Comparison of ENCODE assay signal across 20 mouse cellular contexts in the genomic region with DNA sequence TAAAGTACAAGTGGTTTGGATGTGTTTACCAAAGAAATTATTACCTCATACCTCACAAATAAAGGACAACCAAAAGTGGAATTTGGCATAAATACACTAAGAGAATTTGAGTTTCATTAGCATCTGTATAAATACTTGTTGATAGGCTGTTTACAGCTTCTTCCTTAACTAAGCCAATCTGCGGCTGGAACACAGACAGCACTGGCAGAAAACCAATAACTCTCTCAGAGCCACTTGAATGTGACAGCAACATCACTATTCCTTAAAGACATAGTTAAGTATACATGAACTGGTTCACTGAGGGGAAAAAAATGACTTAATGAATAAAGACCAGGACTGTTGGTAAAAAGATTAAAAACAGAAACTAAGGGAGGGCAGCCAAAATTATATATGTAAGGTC. TPM values are rescaled to one million over a fixed set of nuclear protein-coding genes. Genes with fewer than 3 reads are reported as not detected.
DNase-seq lines count a peak whose midpoint lies in the region; ATAC-seq and TF ChIP-seq lines count a peak whose summit lies in the region.
"Had no signal": no experiment of that assay in that cellular context is flagged by ENCODE, and none has a peak within 500 bp of the region (broad histone marks: within the 10 kb centered on the region; RNA-seq: fewer than 3 reads in every experiment).

No protein-coding gene starts in this region.

- no peak overlapping the region for H3K9ac ChIP-seq in forebrain, embryonic 14.5 days (ENCODE audit: low read length)
- H3K9ac ChIP-seq in forebrain, embryonic 11.5 days (ENCODE audit: low read length), result no peak overlapping the region
- H3K9ac ChIP-seq in intestine, embryonic 16.5 days (ENCODE audit: low read depth, low read length), result no peak overlapping the region
- H3K9ac ChIP-seq in intestine, embryonic 15.5 days, result no peak overlapping the region
- H3K9ac ChIP-seq in midbrain, postnatal 0 days (replicated peaks; ENCODE audit: low read length, poor library complexity, severe bottlenecking), result no peak overlapping the region
- H3K9ac ChIP-seq in midbrain, embryonic 11.5 days (ENCODE audit: low read length), result no peak overlapping the region
- H3K9ac ChIP-seq: forebrain, embryonic 13.5 days; heart, embryonic 12.5 days; hindbrain, embryonic 14.5 days had no signal

- H3K36me3 ChIP-seq in forebrain, embryonic 14.5 days (ENCODE audit: control insufficient read depth, insufficient read depth, low read length), result no peaks in the 10 kb centered on the region
- no peaks in the 10 kb centered on the region for H3K36me3 ChIP-seq in forebrain, embryonic 11.5 days (ENCODE audit: control insufficient read depth, insufficient read depth, low read length)
- H3K36me3 ChIP-seq in intestine, embryonic 16.5 days (ENCODE audit: control insufficient read depth, insufficient read depth, low read length), result no peaks in the 10 kb centered on the region
- H3K36me3 ChIP-seq in intestine, embryonic 15.5 days, result no peaks in the 10 kb centered on the region
- no peaks in the 10 kb centered on the region for H3K36me3 ChIP-seq in midbrain, postnatal 0 days (ENCODE audit: insufficient read depth, low read length)
- no peaks in the 10 kb centered on the region for H3K36me3 ChIP-seq in midbrain, embryonic 11.5 days (ENCODE audit: control insufficient read depth, insufficient read depth, low read length)
- H3K36me3 ChIP-seq: heart, embryonic 12.5 days; hindbrain, embryonic 10.5 days had no signal

- WGBS in forebrain, embryonic 14.5 days, result 26% methylated on average over 1 of the region's 1 CpGs
- 92% methylated on average over 1 of the region's 1 CpGs for WGBS in forebrain, embryonic 11.5 days
- 42% methylated on average over 1 of the region's 1 CpGs for WGBS in intestine, embryonic 16.5 days
- 41% methylated on average over 1 of the region's 1 CpGs for WGBS in intestine, embryonic 15.5 days
- WGBS in midbrain, postnatal 0 days, result 71% methylated on average over 1 of the region's 1 CpGs
- 94% methylated on average over 1 of the region's 1 CpGs for WGBS in midbrain, embryonic 11.5 days

- no peaks in the 10 kb centered on the region for H3K4me1 ChIP-seq in forebrain, embryonic 14.5 days (ENCODE audit: control insufficient read depth, insufficient read depth, low read length)
- H3K4me1 ChIP-seq in forebrain, embryonic 11.5 days (replicated peaks; ENCODE audit: control insufficient read depth, insufficient read depth, low read length), result no peaks in the 10 kb centered on the region
- no peaks in the 10 kb centered on the region for H3K4me1 ChIP-seq in intestine, embryonic 16.5 days (ENCODE audit: control insufficient read depth, insufficient read depth, low read length)
- no peaks in the 10 kb centered on the region for H3K4me1 ChIP-seq in intestine, embryonic 15.5 days (replicated peaks)
- H3K4me1 ChIP-seq in midbrain, postnatal 0 days (ENCODE audit: insufficient read depth, low read length), result no peaks in the 10 kb centered on the region
- no peaks in the 10 kb centered on the region for H3K4me1 ChIP-seq in midbrain, embryonic 11.5 days (ENCODE audit: control insufficient read depth, insufficient read depth, low read length)
- H3K4me1 ChIP-seq: forebrain, embryonic 13.5 days; heart, embryonic 12.5 days; hindbrain, embryonic 10.5 days had no signal

- no peak for TF ChIP-seq CTCF in midbrain, postnatal 0 days (IDR thresholded peaks at IDR 0.05)

- no peaks in the 10 kb centered on the region for H3K27me3 ChIP-seq in forebrain, embryonic 14.5 days (replicated peaks; ENCODE audit: control insufficient read depth, insufficient read depth, low read length)
- H3K27me3 ChIP-seq in forebrain, embryonic 11.5 days (ENCODE audit: control insufficient read depth, insufficient read depth, low read length), result no peaks in the 10 kb centered on the region
- H3K27me3 ChIP-seq in intestine, embryonic 16.5 days (replicated peaks; ENCODE audit: control insufficient read depth, insufficient read depth, low read length), result no peaks in the 10 kb centered on the region
- no peaks in the 10 kb centered on the region for H3K27me3 ChIP-seq in intestine, embryonic 15.5 days (replicated peaks)
- no peaks in the 10 kb centered on the region for H3K27me3 ChIP-seq in midbrain, postnatal 0 days (ENCODE audit: insufficient read depth, low read length)
- H3K27me3 ChIP-seq in midbrain, embryonic 11.5 days (ENCODE audit: control insufficient read depth, insufficient read depth, low read length), result no peaks in the 10 kb centered on the region
- H3K27me3 ChIP-seq: forebrain, embryonic 13.5 days; heart, embryonic 12.5 days had no signal

- H3K9me3 ChIP-seq in forebrain, embryonic 14.5 days (replicated peaks; ENCODE audit: control insufficient read depth, low read length), result no peaks in the 10 kb centered on the region
- H3K9me3 ChIP-seq in forebrain, embryonic 11.5 days (ENCODE audit: control insufficient read depth, low read length), result no peaks in the 10 kb centered on the region
- H3K9me3 ChIP-seq in intestine, embryonic 16.5 days (ENCODE audit: control insufficient read depth, low read length), result no peaks in the 10 kb centered on the region
- no peaks in the 10 kb centered on the region for H3K9me3 ChIP-seq in intestine, embryonic 15.5 days
- no peaks in the 10 kb centered on the region for H3K9me3 ChIP-seq in midbrain, postnatal 0 days (ENCODE audit: low read length)
- H3K9me3 ChIP-seq in midbrain, embryonic 11.5 days (ENCODE audit: control insufficient read depth, low read length), result no peaks in the 10 kb centered on the region
- H3K9me3 ChIP-seq: forebrain, embryonic 13.5 days; heart, embryonic 12.5 days; hindbrain, embryonic 10.5 days had no signal

- DNase-seq in forebrain, embryonic 14.5 days (ENCODE audit: low spot score), result peak; percentile 63
- DNase-seq in forebrain, embryonic 11.5 days (ENCODE audit: low spot score), result no peak
- DNase-seq in midbrain, postnatal 0 days (ENCODE audit: low spot score), result peak; percentile 10
- DNase-seq in midbrain, embryonic 11.5 days (ENCODE audit: low spot score, missing footprints), result no peak
- DNase-seq: adrenal gland, adult 2 months; adrenal gland, postnatal 25 days; cerebellum, adult 2 months; cerebellum, postnatal 25 days; heart, adult 2 months; kidney, adult 18-20 months had no signal

- no peak overlapping the region for H3K4me3 ChIP-seq in forebrain, embryonic 14.5 days (ENCODE audit: low read depth, low read length)
- H3K4me3 ChIP-seq in forebrain, embryonic 11.5 days (ENCODE audit: low read depth, low read length), result no peak overlapping the region
- no peak overlapping the region for H3K4me3 ChIP-seq in intestine, embryonic 16.5 days (ENCODE audit: low read length)
- no peak overlapping the region for H3K4me3 ChIP-seq in intestine, embryonic 15.5 days (replicated peaks)
- no peak overlapping the region for H3K4me3 ChIP-seq in midbrain, postnatal 0 days (ENCODE audit: low read depth, low read length)
- no peak overlapping the region for H3K4me3 ChIP-seq in midbrain, embryonic 11.5 days (ENCODE audit: low read depth, low read length)
- H3K4me3 ChIP-seq: forebrain, embryonic 13.5 days; heart, adult 2 months; heart, embryonic 12.5 days; hindbrain, embryonic 10.5 days had no signal

- no peak overlapping the region for H3K4me2 ChIP-seq in forebrain, embryonic 14.5 days (ENCODE audit: low read length)
- no peak overlapping the region for H3K4me2 ChIP-seq in forebrain, embryonic 11.5 days (ENCODE audit: low read depth, low read length, severe bottlenecking)
- H3K4me2 ChIP-seq in intestine, embryonic 16.5 days (ENCODE audit: low read depth, low read length), result no peak overlapping the region
- no peak overlapping the region for H3K4me2 ChIP-seq in intestine, embryonic 15.5 days (replicated peaks)
- H3K4me2 ChIP-seq in midbrain, postnatal 0 days (ENCODE audit: low read depth, low read length, poor library complexity, severe bottlenecking), result no peak overlapping the region
- H3K4me2 ChIP-seq in midbrain, embryonic 11.5 days, result no peak overlapping the region
- H3K4me2 ChIP-seq: forebrain, embryonic 13.5 days; heart, embryonic 12.5 days; hindbrain, embryonic 14.5 days had no signal

- ATAC-seq in forebrain, embryonic 14.5 days, result peak; percentile 34; the same call in 1 of the 2 replicates
- no peak for ATAC-seq in forebrain, embryonic 11.5 days (replicated peaks; ENCODE audit: low FRiP score)
- ATAC-seq in intestine, embryonic 16.5 days, result peak; percentile 42; the same call in 1 of the 2 replicates
- ATAC-seq in intestine, embryonic 15.5 days, result no peak
- no peak for ATAC-seq in midbrain, postnatal 0 days (ENCODE audit: low FRiP score)
- ATAC-seq in midbrain, embryonic 11.5 days (ENCODE audit: low FRiP score), result no peak
- ATAC-seq: forebrain, embryonic 13.5 days; inflammation-experienced regulatory T-cells, adult 6 months had no signal

- no peak overlapping the region for H3K27ac ChIP-seq in forebrain, embryonic 14.5 days (ENCODE audit: low read depth, low read length)
- no peak overlapping the region for H3K27ac ChIP-seq in forebrain, embryonic 11.5 days (ENCODE audit: low read depth, low read length)
- H3K27ac ChIP-seq in intestine, embryonic 16.5 days (ENCODE audit: low read length), result no peak overlapping the region
- H3K27ac ChIP-seq in intestine, embryonic 15.5 days, result no peak overlapping the region
- H3K27ac ChIP-seq in midbrain, postnatal 0 days (ENCODE audit: low read depth, low read length), result no peak overlapping the region
- no peak overlapping the region for H3K27ac ChIP-seq in midbrain, embryonic 11.5 days (ENCODE audit: low read depth, low read length)
- H3K27ac ChIP-seq: forebrain, embryonic 13.5 days; heart, adult 2 months; hindbrain, embryonic 10.5 days; hindbrain, embryonic 14.5 days had no signal

RNA-seq across cellular contexts. Expression of a gene that starts 56.1 kb away (rescaled TPM):
- polyA plus RNA-seq in forebrain, embryonic 14.5 days (2014; fragmentation: Nextera tagmentation; extraction: Ambion mirVana), result 0.99 and 1.5 TPM in 2 replicates
- 44.8 and 48.8 TPM in 2 replicates for polyA plus RNA-seq in forebrain, embryonic 11.5 days (2014; fragmentation: Nextera tagmentation; extraction: Ambion mirVana)
- polyA plus RNA-seq in intestine, embryonic 16.5 days (2015; fragmentation: Nextera tagmentation; extraction: Ambion mirVana), result not detected in 2 replicates
- polyA plus RNA-seq in intestine, embryonic 15.5 days (2015; fragmentation: Nextera tagmentation; extraction: Ambion mirVana), result not detected in 2 replicates
- total RNA-seq in midbrain, postnatal 0 days (2014; rRNA removed), result not detected in 2 replicates
- 0.38 and 0.60 TPM in 2 replicates for polyA plus RNA-seq in midbrain, postnatal 0 days (2015; fragmentation: Nextera tagmentation; extraction: Ambion mirVana)
- polyA plus RNA-seq in midbrain, embryonic 11.5 days (2014; fragmentation: Nextera tagmentation; extraction: Ambion mirVana), result 7.7 and 9.7 TPM in 2 replicates
- total RNA-seq: adrenal gland, adult 2 months; adrenal gland, postnatal 25 days; gastrocnemius, adult 8-10 months; gastrocnemius, postnatal 4 days; heart, adult 2 months; heart, postnatal 25 days had no signal
- polyA plus RNA-seq: adrenal gland, adult 2 months; cerebellum, adult 2 months; hindbrain, embryonic 14.5 days; inflammation-experienced regulatory T-cells, adult 6 months had no signal

Comparison
In these comparisons a context has a peak if more than half of its experiments do, and no peak if none do; other contexts are left out.
1. ATAC-seq: peak in forebrain, embryonic 14.5 days (single experiment) and intestine, embryonic 16.5 days (single experiment); none in forebrain, embryonic 11.5 days (single experiment), intestine, embryonic 15.5 days (single experiment), midbrain, postnatal 0 days (single experiment) and midbrain, embryonic 11.5 days (single experiment).
2. DNase-seq: peak in forebrain, embryonic 14.5 days (single experiment) and midbrain, postnatal 0 days (single experiment); none in forebrain, embryonic 11.5 days (single experiment) and midbrain, embryonic 11.5 days (single experiment).